Mouse (Mus musculus) monocyte, adult 2 months (primary cell): ENCODE measurements around the gene Orai1.

Experiments used
- DNase-seq, 2 experiments: peaks; one replicate each; pipeline ENCODE4 v3.0.0; 2022; ENCODE audit warnings: low spot score in 2 of 2, low read depth in 1 of 2

The Orai1 gene

DNA sequence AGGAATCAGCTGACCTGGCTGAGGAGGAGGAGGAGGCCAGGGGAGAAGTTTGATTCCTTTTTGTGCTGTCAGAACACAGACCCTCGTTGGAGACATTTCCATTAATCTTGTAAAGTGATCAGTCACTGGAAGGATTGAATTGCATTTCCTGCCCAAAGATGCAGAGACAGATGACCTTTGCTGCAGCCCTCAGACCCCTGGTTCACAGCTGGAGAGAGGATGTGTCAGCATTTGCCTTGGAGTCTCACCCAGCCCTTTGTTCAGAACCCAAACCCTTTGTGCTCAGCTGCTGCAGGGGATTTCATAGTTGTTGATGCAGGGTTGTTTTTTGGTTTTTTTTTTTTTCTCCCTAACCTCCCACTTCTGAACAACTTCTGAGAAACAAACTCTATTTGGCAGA is 20.0 kb upstream of the Orai1 start:
- no peak for DNase-seq

DNA sequence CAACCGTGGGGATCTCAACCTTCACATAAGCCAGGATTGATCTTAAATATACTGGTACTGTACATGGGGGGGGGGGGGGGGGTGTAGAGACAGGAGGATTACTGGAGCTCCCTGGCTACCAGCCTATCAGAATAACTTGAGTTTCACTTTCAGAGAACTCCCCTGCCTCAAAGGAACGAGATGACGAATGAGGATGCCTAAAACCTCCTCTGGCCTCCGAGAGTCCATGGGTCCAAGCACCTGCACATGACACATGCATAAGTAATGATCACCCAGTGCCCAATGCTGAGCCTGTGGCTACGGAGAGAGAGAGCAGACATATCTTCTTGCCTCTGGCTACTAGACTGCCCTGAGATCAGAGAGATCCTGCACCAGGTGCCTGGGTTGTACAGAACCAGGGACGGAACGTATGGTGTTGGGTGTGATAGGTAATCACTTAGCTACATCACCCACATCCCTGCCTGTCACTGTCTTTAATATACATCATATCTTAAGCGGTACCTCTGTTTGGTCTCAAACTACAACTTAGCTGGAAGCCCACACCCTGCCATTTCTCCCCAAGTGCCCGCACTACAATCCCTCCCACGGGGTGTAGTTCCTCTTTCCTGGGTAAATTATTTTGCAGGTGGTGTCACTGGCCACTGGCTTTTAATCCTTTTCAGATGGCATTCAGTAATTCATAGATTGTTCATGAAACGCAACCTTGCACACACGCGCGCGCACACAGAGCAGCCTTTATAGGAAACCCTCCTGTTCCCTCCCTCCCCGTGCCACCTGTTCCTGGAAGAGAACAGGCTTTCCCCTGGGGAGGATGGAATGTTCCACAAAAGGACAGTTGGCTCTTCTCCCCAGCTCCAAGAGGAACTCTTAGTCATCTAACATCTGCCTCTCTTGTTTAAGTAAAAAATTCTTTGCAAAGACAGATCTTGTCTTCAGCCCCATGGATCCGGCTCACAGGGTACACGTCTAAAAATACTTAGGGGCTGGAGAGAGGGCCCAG is 17.4 kb upstream of the Orai1 start:
- DNase-seq: no peak

DNA sequence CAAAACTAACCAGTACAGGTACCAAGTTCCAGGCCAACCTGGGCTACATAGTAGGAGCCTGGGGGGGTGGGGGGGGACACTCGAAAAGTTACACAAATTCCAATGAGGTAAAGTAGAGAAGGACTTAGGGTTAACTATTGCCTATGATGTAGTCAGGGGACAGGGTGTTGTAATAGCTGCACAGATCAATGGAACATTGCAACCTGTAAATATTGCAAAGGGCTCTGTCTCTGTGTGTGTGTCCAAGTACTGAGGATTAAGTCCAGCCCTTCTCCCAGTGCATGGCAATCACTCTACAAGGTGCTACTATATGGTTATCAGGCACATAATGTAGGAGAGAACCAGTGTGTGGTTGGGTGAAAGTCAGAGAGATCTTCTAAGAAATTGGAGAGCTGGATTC is 14.0 kb upstream of the Orai1 start:
- DNase-seq: no peak

DNA sequence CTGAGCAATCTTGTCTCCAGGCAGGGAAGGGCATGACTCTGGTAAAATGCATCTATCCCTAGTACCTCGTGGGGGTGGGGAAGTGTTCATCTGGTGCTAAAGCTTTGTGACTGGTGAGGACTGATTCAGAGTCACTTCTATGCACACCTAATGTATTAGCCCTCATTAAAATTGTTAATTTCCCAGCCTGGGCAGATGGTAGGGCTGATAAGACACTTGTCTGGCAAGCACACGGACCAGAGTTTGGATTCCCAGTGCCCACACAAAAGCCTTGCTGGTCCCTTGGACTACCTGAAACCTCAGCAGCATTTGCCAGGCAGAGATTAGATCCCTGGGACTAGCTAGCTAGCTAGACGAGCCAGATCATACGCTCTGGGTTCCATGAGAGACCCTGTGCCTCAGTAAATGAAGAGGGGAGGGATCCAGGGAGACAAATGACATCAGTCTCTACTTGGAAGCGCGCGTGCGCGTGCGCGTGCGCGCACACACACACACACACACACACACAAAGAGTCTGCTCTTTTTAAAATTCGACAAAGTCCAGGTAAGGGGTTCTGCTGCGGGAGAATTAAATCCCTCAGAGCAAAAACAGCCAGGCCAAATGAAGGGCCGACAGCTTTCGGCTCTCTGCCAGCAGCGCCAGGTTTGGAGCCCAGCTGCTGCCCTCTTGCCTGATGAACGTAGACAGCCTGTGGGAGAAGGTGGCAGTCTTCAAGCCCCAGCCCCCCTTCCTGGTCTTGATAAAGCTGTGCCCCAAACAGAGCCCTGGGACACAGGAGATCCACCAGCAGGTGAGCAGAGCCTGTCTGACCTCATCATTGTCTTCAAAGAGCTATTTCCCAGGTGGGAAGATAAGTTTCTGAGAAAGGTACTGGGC is 8.9 kb upstream of the Orai1 start:
- DNase-seq: no peak

DNA sequence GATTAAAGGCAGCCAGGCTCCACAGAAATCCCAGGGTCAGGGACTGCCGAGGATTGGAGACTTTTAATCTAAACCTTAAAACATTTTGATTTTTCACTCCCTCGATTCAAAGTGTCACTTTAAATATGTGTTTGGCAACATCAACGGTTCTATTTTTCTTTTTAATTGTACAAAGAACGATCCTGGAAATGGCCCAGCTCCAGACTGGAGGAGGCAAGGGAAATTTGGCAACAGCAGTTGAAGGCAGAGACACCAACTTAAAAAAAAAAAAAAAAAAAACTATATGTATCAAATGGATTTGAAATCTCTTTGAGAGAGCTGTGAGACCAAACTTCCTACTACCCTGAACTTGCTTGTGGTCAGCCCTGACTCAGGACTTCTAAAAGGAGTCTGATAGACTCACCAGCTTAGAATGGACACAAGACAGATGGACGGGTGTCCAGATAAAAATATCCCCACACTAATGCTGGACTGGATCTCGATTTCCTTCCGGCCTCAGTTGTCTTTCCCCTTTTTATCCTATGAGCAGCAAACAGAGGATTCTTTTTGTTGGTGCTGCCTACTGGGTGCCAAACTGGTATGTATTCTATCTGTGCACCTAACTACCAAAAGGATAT is 5.9 kb upstream of the Orai1 start:
- no peak for DNase-seq

DNA sequence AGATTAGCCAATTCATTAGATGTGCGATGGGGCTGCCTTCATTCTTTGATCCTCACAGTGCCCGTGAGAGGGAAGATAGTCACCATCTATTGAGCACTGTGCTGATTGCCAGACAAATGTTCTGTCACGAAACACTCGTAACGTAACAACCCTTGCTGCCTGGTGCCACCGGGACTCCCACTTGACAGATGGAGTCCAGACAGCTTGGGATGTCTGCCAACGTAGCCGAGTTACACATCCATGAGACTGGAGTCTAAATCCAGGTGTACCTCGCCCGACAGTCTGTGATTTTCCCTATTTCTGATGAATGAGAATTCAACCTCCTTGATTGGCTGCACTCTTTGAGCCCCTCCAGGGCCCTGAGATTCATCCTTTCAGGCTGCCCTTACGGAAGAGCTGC is 5.0 kb upstream of the Orai1 start:
- DNase-seq: no peak

DNA sequence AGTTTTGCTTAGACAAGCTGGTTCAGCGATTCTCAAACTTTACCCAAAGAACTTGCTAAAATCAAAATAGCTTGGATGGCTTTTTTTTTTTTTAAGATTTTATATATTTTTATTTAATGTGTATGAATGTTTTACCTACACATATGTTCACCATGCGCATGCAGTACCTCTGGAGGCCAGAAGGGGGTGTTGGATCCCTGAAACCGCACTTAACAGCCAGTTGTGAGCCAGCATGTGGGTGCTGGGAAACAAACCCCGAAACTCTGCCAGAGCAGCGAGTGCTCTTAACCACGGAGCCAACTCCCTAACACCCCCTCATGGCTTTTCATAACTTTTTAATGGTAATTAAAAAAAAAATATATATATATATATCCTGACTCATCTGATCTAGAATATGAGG is 4.1 kb upstream of the Orai1 start:
- DNase-seq: no peak

DNA sequence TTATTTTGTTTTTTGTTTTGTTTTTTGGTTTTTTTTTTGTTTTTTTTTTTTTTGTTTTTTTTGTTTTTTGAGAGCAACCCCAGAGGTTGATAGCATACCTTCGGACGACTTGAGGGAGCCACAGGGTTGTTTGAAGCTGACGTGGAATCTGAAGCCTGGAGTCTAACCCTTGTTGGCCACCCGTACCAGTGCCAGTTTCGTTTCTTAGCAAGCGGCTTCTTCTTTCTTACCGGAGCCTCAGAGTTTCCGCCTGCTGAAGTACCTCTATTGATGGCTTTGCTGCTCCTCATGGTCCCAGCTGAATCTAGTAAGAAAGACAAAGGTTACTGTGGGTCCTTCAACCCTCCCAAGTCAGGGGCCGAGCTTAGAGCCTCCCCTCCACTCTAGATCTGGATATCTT is 3.2 kb upstream of the Orai1 start:
- DNase-seq: no peak

DNA sequence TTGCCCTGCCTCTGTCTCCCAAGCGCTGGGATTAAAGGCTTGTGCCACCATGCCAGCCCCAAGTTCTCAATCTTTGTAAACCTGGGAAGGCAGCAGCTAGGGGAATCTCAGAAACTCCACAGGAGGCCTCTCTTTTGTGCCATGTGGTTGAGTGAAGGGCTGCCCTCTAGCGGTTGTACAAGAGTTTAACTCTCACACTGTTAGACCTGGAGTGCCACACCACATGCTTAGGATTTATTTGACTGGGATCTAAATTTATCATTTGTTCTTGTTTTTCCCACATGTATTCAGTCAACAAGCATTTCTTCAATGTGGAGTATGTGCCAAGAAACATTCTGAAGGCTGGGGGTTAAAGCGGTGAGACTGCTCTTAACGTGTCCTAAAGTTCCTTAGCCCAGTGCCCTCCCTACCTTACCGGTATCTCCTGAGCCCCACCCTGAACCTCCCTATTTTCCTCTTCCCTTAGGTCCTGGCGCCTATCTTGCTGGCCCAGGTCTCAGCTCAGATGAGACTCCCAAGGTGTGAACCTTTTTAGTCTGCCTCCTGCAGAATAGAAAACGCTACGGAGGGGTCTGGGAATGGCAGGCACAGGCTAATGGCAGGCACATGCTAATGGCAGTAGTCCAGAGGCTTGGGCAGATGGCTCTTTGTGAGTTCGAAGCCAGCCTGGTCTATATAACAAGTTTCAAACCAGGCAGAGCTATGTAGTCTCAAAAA is 1.1 kb upstream of the Orai1 start:
- DNase-seq: peak in 1 of 2 experiments; percentile 36

DNA sequence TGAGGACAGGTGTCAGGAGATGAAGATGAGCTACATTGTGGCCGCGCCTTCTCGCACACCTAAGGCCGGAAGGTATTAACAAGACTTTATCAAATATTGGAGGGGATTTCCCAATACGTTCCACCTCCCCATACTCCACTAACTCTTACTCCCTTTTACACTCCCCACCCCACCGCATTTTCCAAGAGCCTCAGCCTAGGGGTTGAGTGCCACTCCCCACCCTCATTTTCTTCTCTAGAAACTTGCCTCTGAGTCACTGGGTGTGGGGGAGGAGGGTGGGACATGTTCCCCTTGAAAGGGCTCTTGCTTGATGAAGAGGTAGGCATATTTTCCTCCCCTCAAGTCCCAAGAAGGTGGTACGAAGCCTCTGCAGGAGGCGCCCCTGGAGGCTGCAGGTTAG is 1.0 kb downstream of the Orai1 start:
- no peak for DNase-seq

DNA sequence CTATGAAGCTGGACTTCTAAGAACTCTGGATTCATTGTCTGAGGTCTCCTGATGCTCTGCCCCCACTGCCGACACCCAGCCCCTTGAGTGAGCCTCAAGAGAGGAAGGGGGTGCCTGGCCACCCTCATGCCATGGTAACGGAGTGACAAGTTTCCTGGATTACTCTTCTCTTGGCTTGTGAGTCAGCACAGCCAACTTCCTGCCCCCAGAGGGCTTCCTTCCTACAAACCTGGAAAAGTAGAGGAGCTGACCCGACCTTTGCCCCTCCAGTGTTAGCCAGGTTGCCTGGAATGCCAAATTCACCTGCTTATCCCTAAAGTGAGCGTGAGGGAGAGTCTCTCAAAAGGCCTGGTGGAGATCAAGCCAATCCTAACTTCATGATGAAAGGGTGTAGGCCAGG is 2.6 kb downstream of the Orai1 start:
- no peak for DNase-seq

DNA sequence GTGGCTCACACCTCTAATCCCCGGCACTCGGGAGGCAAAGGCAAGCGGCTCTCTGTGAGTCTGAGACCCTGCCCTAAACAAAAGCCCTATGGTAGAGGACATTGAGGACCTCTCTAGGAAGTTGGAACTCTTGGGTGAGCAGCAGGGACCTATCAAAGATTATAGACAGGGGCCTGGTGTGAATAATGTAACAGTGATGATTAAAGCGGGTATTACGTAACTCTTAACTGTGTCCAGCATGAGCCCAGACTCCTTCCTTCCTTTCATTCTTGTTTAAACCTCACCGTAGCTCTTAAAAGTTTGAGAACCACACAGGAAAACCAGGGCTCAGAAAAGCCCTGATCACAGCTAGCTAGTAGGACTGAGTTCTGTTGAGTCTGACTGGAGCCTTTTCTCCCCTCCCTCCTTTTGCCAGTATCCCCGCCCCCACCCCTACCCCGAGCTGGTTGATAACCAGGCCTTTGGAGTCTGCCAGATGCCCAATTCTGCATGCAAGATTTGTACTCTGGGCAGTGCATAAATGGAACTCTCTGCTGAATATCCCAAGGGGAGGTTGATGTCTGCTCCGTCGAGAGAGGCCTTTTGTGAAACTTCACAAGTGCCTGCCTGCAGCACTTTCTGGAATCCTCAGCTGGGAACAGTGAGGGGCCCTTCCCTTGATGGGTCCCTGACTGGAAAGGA is 4.6 kb downstream of the Orai1 start:
- no peak for DNase-seq

DNA sequence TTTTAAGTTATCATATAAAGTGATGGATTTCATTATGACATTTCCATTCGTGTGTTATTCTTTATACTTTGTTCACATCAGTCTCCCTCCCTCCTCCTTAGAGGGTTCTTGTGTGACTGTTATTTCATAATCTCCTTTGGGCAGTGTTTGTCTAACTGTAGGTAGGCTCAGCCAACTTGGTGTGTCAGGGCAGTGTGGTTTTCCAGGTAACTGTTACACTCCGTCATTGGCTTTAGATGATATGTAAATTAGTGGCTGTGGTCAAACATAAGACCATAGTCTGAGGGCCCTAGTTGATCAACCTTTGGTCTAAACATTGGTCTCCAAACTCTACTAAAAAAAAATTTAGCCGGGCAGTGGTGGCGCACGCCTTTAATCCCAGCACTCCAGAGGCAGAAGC is 5.6 kb downstream of the Orai1 start:
- DNase-seq: no peak

DNA sequence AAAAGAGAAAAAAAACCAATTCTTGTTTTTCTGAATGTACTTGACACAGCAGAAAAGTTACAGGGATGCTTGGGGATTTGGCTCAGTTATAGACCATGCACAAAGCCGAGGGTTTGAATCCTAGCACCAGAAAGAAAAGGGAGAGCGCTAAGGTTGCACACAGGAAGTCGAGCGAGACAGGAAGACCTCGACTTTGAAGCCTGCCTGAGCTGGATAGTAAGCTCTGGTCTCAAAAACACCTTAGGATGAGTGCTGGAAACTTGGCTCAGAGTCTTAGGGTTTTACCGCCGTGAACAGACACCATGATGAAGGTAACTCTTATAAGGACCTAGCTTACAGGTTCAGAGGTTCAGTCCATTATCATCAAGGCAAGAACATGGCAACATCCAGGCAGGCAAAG is 6.6 kb downstream of the Orai1 start:
- DNase-seq: no peak

DNA sequence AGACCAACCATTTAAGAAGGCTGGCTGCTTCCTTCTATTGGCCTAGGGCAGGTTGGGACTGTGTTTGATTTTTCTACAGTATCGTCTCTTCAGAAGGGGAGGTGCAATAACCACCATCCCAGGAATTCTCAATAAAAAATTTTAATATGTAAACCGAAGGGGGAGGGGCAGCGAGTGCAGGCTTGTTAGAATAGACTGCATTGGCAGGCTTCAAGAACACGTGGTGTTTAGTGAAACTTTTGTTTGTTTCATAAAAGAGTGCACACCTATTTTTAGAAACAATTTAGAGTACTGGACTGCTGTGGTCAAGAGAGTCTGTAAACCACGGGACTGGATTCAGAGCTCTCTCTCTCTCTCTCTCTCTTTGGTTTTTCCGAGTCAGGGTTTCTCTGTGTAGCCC is 8.2 kb downstream of the Orai1 start:
- DNase-seq: no peak

DNA sequence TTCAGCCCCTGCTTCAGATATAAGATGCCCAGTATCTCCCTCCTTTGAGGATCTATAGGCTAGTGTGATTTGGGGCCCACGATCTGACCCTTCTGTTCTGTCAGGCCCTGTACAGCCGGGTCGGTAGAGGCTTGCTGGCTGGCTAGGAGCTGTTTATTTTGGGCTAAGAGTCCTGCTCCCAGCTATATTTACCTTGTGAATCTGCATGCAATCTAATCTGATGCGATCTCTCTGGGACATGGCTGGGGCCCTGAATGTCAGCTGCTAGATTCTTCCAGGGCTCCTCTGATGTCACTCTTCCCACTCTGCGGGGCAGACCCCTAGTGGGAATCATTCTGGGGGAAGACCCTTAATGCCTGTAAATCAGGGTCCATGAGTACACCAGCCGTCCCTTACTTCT is 9.4 kb downstream of the Orai1 start:
- DNase-seq: no peak

DNA sequence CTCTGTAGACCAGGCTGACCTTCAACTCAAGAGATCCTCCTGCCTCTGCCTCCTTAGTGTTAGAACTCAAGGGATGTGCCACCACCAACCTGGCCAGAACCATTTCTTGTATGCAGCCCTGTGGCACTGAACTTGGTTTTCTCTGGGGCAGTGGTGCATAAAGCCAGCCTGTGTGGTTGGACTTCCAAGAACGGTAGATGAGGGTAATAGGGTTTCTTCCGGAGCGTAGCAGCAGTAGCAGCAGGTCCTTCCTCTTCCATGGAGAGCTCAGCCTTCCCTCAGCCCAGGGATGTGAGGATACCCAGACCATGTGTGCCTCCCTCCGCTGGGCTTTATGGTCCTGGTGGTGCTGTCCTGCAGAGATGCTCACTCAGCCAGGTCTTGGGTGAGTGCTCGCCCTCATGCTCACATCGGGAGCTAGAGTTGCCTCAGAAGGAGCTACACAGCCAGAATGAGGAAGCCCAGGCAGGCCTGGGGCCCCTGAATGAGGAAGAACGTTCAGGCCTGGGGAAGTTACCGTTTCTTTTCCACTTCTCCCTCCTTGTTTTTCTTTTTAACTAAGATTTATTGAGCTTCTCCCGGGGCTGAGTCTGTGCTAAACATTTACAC is 10.2 kb downstream of the Orai1 start:
- peak; percentile 73 to 74 for DNase-seq

DNA sequence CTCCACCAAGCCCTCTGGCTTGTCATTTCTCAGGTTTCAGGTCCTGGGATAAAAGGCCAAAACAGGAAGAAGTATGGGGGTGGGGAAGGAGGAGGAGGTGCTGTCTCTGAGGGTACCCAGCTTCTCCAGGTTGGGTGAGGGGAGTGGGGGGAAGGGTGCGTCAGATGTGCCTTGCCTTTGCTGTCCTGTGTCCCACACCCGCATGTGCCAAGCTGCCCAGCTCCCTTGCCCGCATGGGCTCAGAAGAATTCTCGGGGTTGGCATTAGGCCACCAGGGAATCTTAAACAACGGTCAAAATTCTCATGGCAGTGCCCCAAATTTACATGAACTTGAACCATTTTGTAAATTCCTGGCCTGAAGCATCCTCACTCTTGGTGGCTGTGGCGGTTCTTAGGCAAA is 11.5 kb downstream of the Orai1 start:
- DNase-seq: no peak

DNA sequence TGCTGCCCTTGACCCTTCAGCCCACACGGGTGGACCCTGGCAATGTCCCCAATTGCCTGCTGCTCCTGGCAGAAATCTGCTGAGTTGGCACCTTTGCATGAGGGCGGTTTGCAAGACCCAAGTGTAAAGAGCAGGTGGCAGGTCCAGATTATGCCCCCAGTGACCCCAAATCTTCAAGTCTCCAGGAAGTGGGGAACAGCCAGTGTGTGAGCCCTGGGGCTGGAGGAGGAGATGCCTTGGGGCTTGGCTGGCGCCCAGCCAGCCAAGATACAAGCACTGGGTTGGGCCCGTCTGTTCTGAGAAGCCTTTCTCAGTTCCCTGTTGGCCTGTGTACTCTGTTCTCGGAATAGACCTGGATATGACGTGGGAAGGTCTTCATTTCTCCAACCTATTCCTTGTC is 12.6 kb downstream of the Orai1 start:
- DNase-seq: no peak

DNA sequence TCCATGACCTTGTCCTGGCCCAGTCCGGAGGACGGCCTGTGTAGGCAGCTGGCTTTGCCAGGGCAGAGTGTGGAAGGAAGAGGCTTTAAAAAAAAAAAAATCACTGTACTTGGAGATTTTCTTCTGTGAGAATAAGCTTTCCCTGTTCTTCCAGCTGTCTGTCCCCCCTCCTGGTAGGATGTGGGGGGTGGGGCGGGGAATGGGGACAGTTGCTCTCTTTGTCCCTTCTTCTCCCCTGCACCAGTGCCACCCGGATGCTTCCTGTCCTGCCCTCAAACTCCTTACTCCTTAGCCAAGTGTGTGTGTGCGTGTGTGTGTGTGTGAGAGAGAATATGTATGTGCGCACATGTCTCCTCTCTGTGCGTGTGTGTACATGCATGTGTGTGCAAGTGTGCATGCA is 14.9 kb downstream of the Orai1 start:
- DNase-seq: no peak
